Mouse (Mus musculus) kidney, adult 2 months (tissue): ENCODE results near the gene Stx5a.

Experiments used
- CTCF ChIP-seq: fragments of 200-500 bp; conservative IDR thresholded peaks from 2 replicates; pipeline ENCODE4 v1.5.1; 2011; ENCODE audit warnings: low read depth, mild to moderate bottlenecking, control low read depth, low read length, moderate library complexity, mixed read lengths; ENCODE audit not compliant: insufficient read depth, insufficient read length
- POLR2A ChIP-seq: fragments of 200-500 bp; IDR thresholded peaks from one replicate; pipeline ENCODE4 v1.6.1; 2011; ENCODE audit warnings: low read depth, low read length, control low read depth

- TF ChIP-seq CTCF (peak; percentile 65), POLR2A (no peak)
These were observed 45.9 kb upstream of the Stx5a start for GRCm38 (mm10) chr19:8695330-8695729.
